Mouse (Mus musculus) thymus, postnatal 25 days (tissue): Measurements from ENCODE around the gene Lrp8.
A peak's percentile ranks its signal among the peaks of the same experiment; 100 is the strongest.

Source experiments
- DNase-seq: peaks from one replicate; pipeline ENCODE4 v3.0.0; 2022

The Lrp8 gene

DNA sequence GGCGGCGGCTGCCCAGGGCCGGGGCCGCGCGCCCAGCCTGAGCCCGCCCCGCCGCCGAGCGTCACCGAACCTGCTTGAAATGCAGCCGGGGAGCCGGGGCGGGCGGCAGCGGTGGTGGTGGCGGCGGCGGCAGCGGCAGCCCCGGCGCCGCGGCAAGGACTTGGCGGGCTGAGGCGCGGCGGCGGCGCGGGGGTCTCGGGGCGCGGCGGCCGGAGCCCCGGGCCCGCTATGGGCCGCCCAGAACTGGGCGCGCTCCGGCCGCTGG lies at the start of gene Lrp8:
Lrp8 (plus strand) TSS at position 77 of the 265 bp plus-strand sequence.
- no peak for DNase-seq

DNA sequence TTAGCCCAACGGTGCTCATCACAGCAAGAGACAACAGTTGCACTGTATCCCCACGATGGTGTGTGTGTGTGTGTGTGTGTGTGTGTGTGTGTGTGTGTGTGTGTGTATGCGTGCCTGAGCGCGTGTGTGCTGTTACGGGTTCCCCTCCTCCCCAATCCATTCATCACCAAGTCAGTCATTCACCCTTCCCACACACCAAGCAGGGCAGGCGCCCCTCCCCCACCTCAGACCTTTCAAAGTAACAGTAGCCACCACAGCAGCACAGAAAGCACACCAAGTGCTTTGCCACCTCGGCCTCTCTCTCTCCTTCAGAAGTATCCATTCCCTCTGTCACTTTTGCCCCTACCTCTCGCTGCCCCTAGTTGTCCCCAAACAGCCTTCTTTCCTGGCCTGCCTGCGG lies 45.8 kb upstream of the Lrp8 start:
- no peak for DNase-seq

DNA sequence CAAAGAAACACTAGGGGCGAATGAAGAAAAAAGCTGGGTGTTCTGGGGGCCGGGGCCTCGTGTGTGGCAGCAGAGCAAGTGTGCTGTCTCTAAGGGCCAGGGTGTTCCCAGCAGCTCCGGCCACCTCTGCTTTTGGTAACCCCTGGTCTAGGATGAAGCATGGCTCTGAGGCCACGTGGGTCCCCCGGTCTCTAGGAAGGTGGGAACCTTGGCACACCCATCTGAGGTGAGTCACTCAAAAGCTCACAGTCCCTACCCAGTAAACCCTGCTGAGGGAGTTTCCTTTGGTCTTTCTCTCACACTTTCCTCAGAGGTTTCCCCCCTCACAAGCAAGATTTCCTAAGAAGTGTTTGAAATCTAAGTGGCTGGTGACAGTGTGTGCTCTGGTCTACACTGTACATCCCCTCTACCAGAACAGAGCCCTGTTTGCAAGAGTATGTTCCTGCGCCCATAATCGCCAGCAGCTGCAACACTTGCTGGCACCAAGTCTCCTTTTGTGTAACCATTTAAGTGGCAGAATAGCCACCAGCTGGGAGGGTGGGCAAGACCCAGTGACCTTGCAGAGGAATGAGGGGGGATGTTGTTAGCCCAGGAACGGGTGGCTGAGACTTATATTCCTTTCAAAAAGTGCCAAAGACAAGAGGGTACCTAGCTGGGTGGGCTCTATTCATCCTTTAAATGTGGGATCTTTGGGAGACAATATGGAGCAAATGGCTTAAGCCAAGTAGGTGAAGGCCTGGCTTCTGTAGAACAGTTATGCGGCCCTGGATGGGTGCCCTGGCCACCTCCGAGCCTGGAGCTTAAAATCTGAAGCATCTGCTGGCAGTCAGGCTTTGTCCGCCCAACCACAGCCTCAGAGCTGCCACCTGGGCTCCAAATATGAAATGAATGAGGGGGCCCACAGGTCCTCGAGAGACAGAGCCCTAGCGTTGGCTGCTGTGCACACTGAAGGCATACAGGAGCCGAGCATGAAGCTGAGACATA lies 44.3 kb upstream of the Lrp8 start:
- DNase-seq = peak; percentile 17

DNA sequence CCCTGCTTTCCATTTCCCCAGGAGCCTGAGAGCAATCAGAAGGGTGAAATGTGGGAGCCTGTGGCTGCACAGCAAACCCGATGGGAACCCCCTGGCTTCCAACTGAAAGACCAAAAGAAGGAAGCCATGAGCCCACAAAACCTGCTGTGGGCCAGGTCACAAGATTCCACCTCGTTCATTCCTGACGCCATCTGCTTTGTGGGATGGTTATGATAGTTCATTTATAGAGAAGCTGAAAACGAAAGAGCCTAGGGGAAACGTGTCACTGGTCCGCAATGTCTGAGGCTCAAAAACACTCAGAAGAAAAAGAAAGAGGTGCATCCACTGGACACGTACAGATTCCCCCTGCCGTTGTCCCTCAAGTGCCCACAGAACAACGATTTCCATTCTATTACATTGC lies 43.1 kb upstream of the Lrp8 start:
- no peak for DNase-seq

DNA sequence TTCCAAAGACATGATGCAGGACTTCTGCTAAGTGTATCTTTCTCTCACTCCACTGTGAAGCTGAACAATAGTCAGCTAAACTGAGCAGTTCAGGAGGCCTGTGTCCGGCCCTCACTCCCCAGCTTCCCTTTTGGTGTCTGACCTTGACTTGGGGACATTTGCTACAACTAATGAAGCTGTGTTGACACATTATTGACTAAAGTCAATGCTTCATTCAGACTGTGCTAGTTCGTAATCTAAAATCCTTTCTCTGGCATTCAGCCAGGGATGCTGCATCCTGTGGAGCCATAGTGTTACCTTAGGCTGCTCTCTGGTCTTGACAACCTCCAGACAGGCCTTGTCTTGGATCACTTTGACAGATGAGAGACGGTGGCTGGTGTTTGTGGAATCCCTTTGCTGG lies 39.1 kb upstream of the Lrp8 start:
- no peak for DNase-seq

GRCm38 (mm10) chr4:107763598-107763997 lies 38.5 kb upstream of the Lrp8 start:
- DNase-seq = no peak

- DNase-seq = no peak
Measured at GRCm38 (mm10) chr4:107765196-107765813, 36.8 kb upstream of the Lrp8 start.

- no peak for DNase-seq
Measured at GRCm38 (mm10) chr4:107766182-107766581, 35.9 kb upstream of the Lrp8 start.

- DNase-seq = no peak
Measured at GRCm38 (mm10) chr4:107772122-107772825, 29.8 kb upstream of the Lrp8 start.

DNA sequence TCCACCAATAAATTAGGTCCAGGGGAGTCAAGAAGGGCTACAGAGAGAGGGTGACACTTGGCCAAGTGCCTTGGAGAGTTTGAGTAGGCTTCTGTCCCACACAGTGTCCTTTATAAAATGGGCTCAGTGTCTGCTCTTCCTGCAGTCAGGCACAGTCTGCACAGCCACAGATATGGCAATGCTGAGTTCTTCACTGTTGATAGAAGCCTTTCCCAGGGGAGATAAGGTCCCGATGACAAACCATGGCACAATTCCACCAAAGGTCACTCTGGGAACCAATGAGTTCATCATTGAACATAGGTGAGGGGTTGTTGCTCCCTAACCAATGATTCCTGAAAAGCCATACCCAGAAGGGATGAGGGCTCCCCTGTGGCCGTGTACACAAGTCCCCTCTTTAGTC lies 27.2 kb upstream of the Lrp8 start:
- no peak for DNase-seq

- DNase-seq = no peak
Measured at GRCm38 (mm10) chr4:107775672-107776071, 26.4 kb upstream of the Lrp8 start.

DNA sequence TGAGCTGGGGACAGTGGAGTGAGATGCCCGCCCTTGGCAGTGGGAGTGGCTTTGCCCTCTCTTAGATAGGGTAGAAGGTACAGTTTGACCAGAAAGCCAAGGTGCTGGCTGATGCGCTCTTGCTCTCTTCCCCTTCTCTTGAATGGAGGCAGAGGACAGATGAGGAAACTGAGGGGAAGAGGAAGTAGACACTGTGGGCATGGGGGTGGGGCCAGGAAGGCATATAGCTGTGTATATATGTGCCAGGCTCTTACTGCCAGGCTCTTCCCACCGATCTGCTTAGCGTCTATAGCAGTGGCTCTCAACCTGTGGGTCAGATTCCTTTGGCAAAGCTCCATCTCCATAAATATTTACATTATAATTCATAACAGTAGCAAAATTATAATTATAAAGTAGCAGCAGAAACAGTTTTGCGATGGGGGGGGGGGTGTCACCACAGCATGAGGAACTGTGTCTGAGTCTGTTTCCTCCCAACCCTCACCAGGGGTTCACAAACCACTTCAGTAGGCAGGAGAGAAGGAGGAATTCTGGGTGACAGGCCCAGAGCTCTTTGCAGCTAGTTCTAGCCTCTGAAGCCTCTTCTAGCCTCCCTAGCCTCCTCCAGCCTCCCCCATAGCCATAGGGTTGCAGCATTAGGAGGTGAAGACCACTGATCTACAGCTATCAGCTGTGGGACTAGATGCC lies 24.9 kb upstream of the Lrp8 start:
- peak; percentile 37 for DNase-seq

DNA sequence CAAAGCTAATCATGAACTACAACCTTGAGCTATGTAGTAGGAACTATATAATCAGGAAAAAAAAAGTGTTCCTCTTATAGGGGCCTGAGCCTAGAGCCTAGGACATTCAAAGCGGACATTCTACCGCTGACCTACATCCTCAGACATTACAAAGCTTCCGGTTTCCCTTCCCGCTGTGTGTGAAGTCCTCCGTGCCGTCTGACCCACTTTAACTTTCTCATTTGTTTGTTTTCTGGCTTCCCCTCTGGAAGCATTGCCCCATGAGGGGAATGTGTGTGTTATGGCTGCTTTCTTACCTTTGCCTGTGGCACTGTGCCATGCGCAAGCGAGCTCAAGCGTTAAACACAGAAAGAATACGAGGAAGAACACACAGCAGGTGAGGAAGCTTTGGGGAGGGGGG lies 18.5 kb upstream of the Lrp8 start:
- no peak for DNase-seq

GRCm38 (mm10) chr4:107788841-107789240 lies 13.2 kb upstream of the Lrp8 start:
- DNase-seq = no peak

- DNase-seq = no peak
Measured at GRCm38 (mm10) chr4:107800801-107801200, 1.3 kb upstream of the Lrp8 start.

- DNase-seq = peak; percentile 81
Measured at GRCm38 (mm10) chr4:107801366-107802184, 486 bp upstream of the Lrp8 start.

DNA sequence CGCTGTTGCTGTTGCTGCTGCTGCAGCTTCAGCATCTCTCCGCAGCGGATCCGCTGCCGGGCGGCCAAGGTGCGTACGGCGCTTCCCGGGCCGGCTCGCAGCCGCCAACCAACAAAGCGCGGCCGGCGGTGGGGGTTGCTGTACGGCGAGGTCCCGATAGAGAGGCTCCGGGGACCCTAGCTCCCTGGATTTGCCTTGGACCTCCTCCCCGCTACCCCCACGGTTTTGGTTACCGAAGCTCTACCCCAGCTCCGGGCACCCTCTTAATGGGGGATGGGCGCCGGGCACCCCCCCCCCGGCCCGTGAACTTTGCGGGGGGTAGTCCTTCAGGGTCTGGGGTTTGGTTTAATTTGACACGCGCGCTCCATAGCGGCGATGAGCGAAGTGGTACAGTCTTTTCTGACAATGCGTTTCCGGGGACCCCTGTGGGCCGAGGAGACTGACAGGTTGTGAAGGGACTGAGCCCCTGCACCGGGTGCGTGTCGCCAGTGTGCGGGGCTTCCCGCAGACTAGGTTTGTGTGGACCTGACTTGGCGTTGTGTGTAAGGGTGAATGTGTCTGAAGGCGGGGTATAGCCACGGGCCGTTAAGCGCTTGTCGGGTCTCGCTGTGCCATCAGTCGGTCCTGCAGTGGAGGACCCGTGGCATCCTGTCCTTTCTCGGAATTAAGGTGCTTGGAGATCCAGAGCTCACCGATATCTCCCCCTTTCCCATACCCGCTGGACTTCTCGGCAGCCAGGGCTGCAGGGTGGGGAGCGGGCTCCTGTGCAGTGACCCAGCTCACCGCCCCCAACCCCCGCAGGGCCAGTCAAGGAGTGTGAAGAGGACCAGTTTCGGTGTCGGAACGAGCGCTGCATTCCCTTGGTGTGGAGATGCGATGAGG lies 630 bp downstream of the Lrp8 start:
- peak; percentile 65 for DNase-seq

- peak; percentile 74 for DNase-seq
Measured at GRCm38 (mm10) chr4:107803351-107804106, 1.5 kb downstream of the Lrp8 start.

DNA sequence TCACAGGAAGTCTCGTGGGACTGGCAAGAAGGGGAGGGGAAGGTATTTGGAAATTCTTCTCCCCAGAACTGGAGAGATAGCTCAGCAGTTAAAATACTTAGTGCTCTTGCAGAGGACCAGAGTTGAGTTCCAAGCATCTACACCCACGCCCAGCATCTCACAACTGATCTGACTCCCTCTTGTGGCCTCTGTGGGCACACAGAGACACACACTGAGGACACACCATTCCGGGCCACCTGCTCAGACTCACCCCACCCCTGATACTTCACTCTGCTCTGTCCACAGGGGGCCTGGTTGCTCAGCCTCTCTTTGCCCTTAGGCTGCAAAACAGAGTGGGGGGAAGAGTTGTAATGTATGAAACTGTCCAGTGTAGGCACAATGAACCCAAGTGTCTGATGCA lies 3.4 kb downstream of the Lrp8 start:
- DNase-seq = peak; percentile 20

DNA sequence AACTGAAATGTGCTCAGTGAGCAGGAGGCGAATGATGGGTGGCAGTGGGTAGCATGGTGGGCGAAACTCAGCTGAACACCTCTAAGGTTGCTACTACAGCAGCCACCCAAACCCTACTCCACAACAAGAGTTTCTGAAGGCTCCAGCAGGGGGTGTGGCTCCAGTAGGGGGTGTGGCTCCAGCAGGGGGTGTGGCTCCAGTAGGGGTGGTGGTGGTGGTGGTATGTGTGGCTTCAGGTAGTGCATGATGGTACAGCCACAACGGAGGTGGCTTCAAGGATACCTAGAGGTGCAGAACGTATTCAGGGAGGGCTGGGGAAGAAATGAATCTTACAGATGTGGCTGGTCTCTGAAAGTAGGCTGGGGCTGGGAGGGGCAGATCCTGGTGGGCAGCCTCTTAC lies 5.7 kb downstream of the Lrp8 start:
- peak; percentile 28 for DNase-seq

DNA sequence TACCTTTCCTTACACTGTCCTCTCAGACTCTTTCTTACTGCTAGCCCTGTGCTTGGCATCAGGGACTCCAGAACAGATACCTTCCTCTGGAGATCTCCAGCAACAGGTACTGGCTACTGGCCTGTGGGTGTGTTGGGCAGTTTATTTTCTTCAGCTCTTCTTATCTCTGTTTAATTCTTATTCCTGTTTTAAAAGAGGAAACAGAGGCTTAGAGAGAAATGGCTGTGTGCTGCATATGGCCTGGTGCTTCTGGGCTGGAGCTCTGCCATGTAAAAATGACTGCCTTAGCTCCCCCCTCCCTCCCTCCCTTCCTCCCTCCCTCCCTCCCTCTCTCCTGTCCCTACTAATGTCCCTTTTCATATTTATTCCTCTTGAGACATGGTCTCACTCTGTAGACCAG lies 6.6 kb downstream of the Lrp8 start:
- no peak for DNase-seq
